Comparison of ENCODE assay signal across 26 mouse cellular contexts in the genomic region with DNA sequence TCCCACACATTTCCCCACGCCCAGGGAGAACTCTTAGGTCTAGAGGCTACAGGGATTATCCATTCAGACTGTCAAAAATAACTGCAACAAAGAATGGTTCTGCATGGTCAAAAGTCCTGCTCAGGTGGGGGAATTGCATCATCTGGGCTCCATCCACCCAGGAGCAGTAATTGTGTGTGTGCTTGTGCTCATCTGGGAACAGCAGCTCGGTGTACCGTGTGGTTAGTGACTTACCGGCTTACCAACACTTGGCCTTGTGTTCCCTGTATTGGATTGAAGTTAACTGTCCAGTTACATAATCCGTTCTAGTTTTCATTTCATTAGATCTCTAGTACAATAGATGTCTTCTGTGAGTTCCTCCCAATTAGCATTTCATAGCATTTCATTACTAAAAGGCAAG.
A peak's percentile ranks its signal among the peaks of the same experiment; 100 is the strongest.
DNase-seq lines count a peak whose midpoint lies in the region; ATAC-seq lines count a peak whose summit lies in the region.
"Had no signal": no experiment of that assay in that cellular context is flagged by ENCODE, and none has a peak within 500 bp of the region (broad histone marks: within the 10 kb centered on the region; RNA-seq: fewer than 3 reads in every experiment).

No protein-coding gene starts in this region.

- DNase-seq in forebrain, embryonic 11.5 days (ENCODE audit: low spot score) = no peak
- peak; percentile 58 for DNase-seq in retina, embryonic 14.5 days (ENCODE audit: low spot score)
- no peak for DNase-seq in heart, postnatal 36 days
- no peak for DNase-seq in adrenal gland, adult (ENCODE audit: inconsistent age in 2 of 2, low spot score in 1 of 2)
- DNase-seq: adrenal gland, adult 8-10 months; B cell, adult 2 months; cerebellum, adult 11-12 months; cerebellum, adult 8-10 months; cerebellum, postnatal 36 days; forebrain, postnatal 0 days; gastrocnemius, postnatal 25 days; heart, adult 2 months; heart, postnatal 14 days had no signal

- no peaks in the 10 kb centered on the region for H3K9me3 ChIP-seq in forebrain, embryonic 12.5 days
- H3K9me3 ChIP-seq in forebrain, embryonic 11.5 days (ENCODE audit: control insufficient read depth, low read length) = no peaks in the 10 kb centered on the region
- H3K9me3 ChIP-seq in neural tube, embryonic 12.5 days = no peaks in the 10 kb centered on the region
- H3K9me3 ChIP-seq in neural tube, embryonic 15.5 days (replicated peaks) = no peaks in the 10 kb centered on the region
- H3K9me3 ChIP-seq: embryonic facial prominence, embryonic 12.5 days; embryonic facial prominence, embryonic 15.5 days; G1E; heart, embryonic 10.5 days; heart, embryonic 13.5 days; hindbrain, embryonic 13.5 days; intestine, embryonic 15.5 days had no signal

- H3K9ac ChIP-seq in forebrain, embryonic 12.5 days = no peak overlapping the region
- no peak overlapping the region for H3K9ac ChIP-seq in forebrain, embryonic 11.5 days (ENCODE audit: low read length)
- no peak overlapping the region for H3K9ac ChIP-seq in neural tube, embryonic 12.5 days
- no peak overlapping the region for H3K9ac ChIP-seq in neural tube, embryonic 15.5 days (replicated peaks)
- H3K9ac ChIP-seq: embryonic facial prominence, embryonic 12.5 days; embryonic facial prominence, embryonic 15.5 days; forebrain, postnatal 0 days; hindbrain, embryonic 13.5 days; intestine, embryonic 15.5 days had no signal

- H3K4me2 ChIP-seq in forebrain, embryonic 12.5 days = no peak overlapping the region
- no peak overlapping the region for H3K4me2 ChIP-seq in forebrain, embryonic 11.5 days (ENCODE audit: low read depth, low read length, severe bottlenecking)
- no peak overlapping the region for H3K4me2 ChIP-seq in neural tube, embryonic 12.5 days (replicated peaks)
- no peak overlapping the region for H3K4me2 ChIP-seq in neural tube, embryonic 15.5 days
- H3K4me2 ChIP-seq: embryonic facial prominence, embryonic 15.5 days had no signal

- intact Hi-C loops in heart, postnatal 36 days (cut with DNase I) = loop anchor here (5.0 to 10.0 kb wide), 3 partner anchors 691 to 1223 kb away; no protein-coding TSS in a partner anchor

- H3K4me1 ChIP-seq in forebrain, embryonic 12.5 days = peaks cover 10% of the 10 kb centered on the region
- no peaks in the 10 kb centered on the region for H3K4me1 ChIP-seq in forebrain, embryonic 11.5 days (replicated peaks; ENCODE audit: control insufficient read depth, insufficient read depth, low read length)
- peaks cover 6% of the 10 kb centered on the region; the same call in 1 of the 2 replicates for H3K4me1 ChIP-seq in neural tube, embryonic 12.5 days
- peaks cover 6% of the 10 kb centered on the region for H3K4me1 ChIP-seq in neural tube, embryonic 15.5 days
- H3K4me1 ChIP-seq: embryonic facial prominence, embryonic 12.5 days; embryonic facial prominence, embryonic 15.5 days; heart, embryonic 10.5 days; intestine, embryonic 15.5 days had no signal

- no peaks in the 10 kb centered on the region for H3K27me3 ChIP-seq in forebrain, embryonic 12.5 days
- H3K27me3 ChIP-seq in forebrain, embryonic 11.5 days (ENCODE audit: control insufficient read depth, insufficient read depth, low read length) = no peaks in the 10 kb centered on the region
- H3K27me3 ChIP-seq in neural tube, embryonic 12.5 days (replicated peaks) = no peaks in the 10 kb centered on the region
- no peaks in the 10 kb centered on the region for H3K27me3 ChIP-seq in neural tube, embryonic 15.5 days (replicated peaks)
- H3K27me3 ChIP-seq: CH12.LX; embryonic facial prominence, embryonic 12.5 days; embryonic facial prominence, embryonic 15.5 days; heart, embryonic 13.5 days; hindbrain, embryonic 13.5 days; intestine, embryonic 15.5 days had no signal

- peak; percentile 30; the same call in 1 of the 2 replicates for ATAC-seq in forebrain, embryonic 12.5 days (ENCODE audit: low FRiP score)
- no peak for ATAC-seq in forebrain, embryonic 11.5 days (replicated peaks; ENCODE audit: low FRiP score)
- peak; percentile 44; the same call in 1 of the 2 replicates for ATAC-seq in neural tube, embryonic 12.5 days (ENCODE audit: low FRiP score, low read depth)
- ATAC-seq in neural tube, embryonic 15.5 days (ENCODE audit: low FRiP score) = no peak
- ATAC-seq: forebrain, embryonic 14.5 days; forebrain, postnatal 0 days; hindbrain, embryonic 16.5 days had no signal

- no peak overlapping the region; the same call in 1 of the 2 replicates for H3K27ac ChIP-seq in forebrain, embryonic 12.5 days
- H3K27ac ChIP-seq in forebrain, embryonic 11.5 days (ENCODE audit: low read depth, low read length) = no peak overlapping the region
- no peak overlapping the region for H3K27ac ChIP-seq in neural tube, embryonic 12.5 days
- no peak overlapping the region for H3K27ac ChIP-seq in neural tube, embryonic 15.5 days (replicated peaks)
- H3K27ac ChIP-seq: embryonic facial prominence, embryonic 12.5 days; embryonic facial prominence, embryonic 15.5 days; heart, adult 2 months; heart, embryonic 10.5 days; heart, embryonic 13.5 days; hindbrain, embryonic 13.5 days; intestine, embryonic 15.5 days had no signal

- no peak overlapping the region for H3K4me3 ChIP-seq in forebrain, embryonic 12.5 days (replicated peaks)
- H3K4me3 ChIP-seq in forebrain, embryonic 11.5 days (ENCODE audit: low read depth, low read length) = no peak overlapping the region
- no peak overlapping the region for H3K4me3 ChIP-seq in neural tube, embryonic 12.5 days
- H3K4me3 ChIP-seq in neural tube, embryonic 15.5 days (replicated peaks) = no peak overlapping the region
- H3K4me3 ChIP-seq: embryonic facial prominence, embryonic 12.5 days; embryonic facial prominence, embryonic 15.5 days; heart, adult 2 months; heart, embryonic 10.5 days; heart, embryonic 13.5 days; hindbrain, embryonic 13.5 days; intestine, embryonic 15.5 days had no signal

- WGBS in forebrain, embryonic 12.5 days = 35% methylated on average over 5 of the region's 5 CpGs
- 39% methylated on average over 5 of the region's 5 CpGs for WGBS in forebrain, embryonic 11.5 days
- WGBS in neural tube, embryonic 12.5 days = 48% methylated on average over 5 of the region's 5 CpGs
- 40% methylated on average over 5 of the region's 5 CpGs for WGBS in neural tube, embryonic 15.5 days

- H3K36me3 ChIP-seq in forebrain, embryonic 12.5 days (replicated peaks) = no peaks in the 10 kb centered on the region
- H3K36me3 ChIP-seq in forebrain, embryonic 11.5 days (ENCODE audit: control insufficient read depth, insufficient read depth, low read length) = no peaks in the 10 kb centered on the region
- no peaks in the 10 kb centered on the region for H3K36me3 ChIP-seq in neural tube, embryonic 12.5 days
- no peaks in the 10 kb centered on the region for H3K36me3 ChIP-seq in neural tube, embryonic 15.5 days
- H3K36me3 ChIP-seq: embryonic facial prominence, embryonic 12.5 days; embryonic facial prominence, embryonic 15.5 days; G1E; heart, embryonic 10.5 days; heart, embryonic 13.5 days; hindbrain, embryonic 13.5 days; intestine, embryonic 15.5 days had no signal

Comparison
In these comparisons a context has a peak if more than half of its experiments do, and no peak if none do; other contexts are left out.
1. ATAC-seq: peak in forebrain, embryonic 12.5 days (single experiment) and neural tube, embryonic 12.5 days (single experiment); none in forebrain, embryonic 11.5 days (single experiment) and neural tube, embryonic 15.5 days (single experiment).